8 mouse cellular contexts compared by ENCODE assay signal in genomic region chr11:97350035-97350434, GRCm38 (mm10). TPM values are rescaled to one million over a fixed set of nuclear protein-coding genes. Genes with fewer than 3 reads are reported as not detected.
A peak's percentile ranks its signal among the peaks of the same experiment; 100 is the strongest.
DNase-seq lines count a peak whose midpoint lies in the region; ATAC-seq lines count a peak whose summit lies in the region.

No protein-coding gene starts in this region.

- no peak for ATAC-seq in cerebellum, adult (ENCODE audit: insufficient number of reproducible peaks, low FRiP score, low TSS enrichment)
- ATAC-seq in heart, embryonic 14.5 days (ENCODE audit: insufficient number of reproducible peaks, insufficient read depth, low FRiP score, low read depth): peak; percentile 56
- no peak for ATAC-seq in liver, embryonic 12.5 days
- ATAC-seq in neural tube, embryonic 12.5 days (ENCODE audit: low FRiP score, low read depth): peak; percentile 71
- no peak for ATAC-seq in activated CD4-positive, CD25-positive, alpha-beta regulatory T cell, adult 4 months

- no peaks in the 10 kb centered on the region for H3K27me3 ChIP-seq in heart, embryonic 14.5 days (ENCODE audit: control insufficient read depth, insufficient read depth, low read length)
- H3K27me3 ChIP-seq in liver, embryonic 12.5 days (replicated peaks): peaks cover 59% of the 10 kb centered on the region
- 0 out of 2 replicates have a peak, but pooled peaks cover 4% of the 10 kb centered on the region for H3K27me3 ChIP-seq in neural tube, embryonic 12.5 days (replicated peaks)

- H3K4me2 ChIP-seq in heart, embryonic 14.5 days (ENCODE audit: low read length): no peak overlapping the region
- no peak overlapping the region for H3K4me2 ChIP-seq in liver, embryonic 12.5 days
- H3K4me2 ChIP-seq in neural tube, embryonic 12.5 days (replicated peaks): peak overlapping the region; percentile 33

- peak; percentile 65 for DNase-seq in cerebellum, adult 11 months
- peak; percentile 63 for DNase-seq in embryo, embryonic 11.5 days (ENCODE audit: low read depth, low spot score)
- peak; percentile 91 for DNase-seq in kidney, postnatal 10 days

- no peaks in the 10 kb centered on the region for H3K9me3 ChIP-seq in heart, embryonic 14.5 days (ENCODE audit: control insufficient read depth, low read length)
- H3K9me3 ChIP-seq in liver, embryonic 12.5 days (replicated peaks): no peaks in the 10 kb centered on the region
- no peaks in the 10 kb centered on the region for H3K9me3 ChIP-seq in neural tube, embryonic 12.5 days

- 0% methylated on average over 2 of the region's 2 CpGs for WGBS in heart, embryonic 14.5 days
- 34% methylated on average over 2 of the region's 2 CpGs for WGBS in liver, embryonic 12.5 days (ENCODE audit: insufficient replicate concordance)
- WGBS in neural tube, embryonic 12.5 days: 15% methylated on average over 2 of the region's 2 CpGs

- peaks cover 14 to 21% of the 10 kb centered on the region in 2 experiments for H3K4me1 ChIP-seq in heart, embryonic 14.5 days (ENCODE audit: control insufficient read depth in 2 of 2, insufficient read depth in 2 of 2, low read length in 2 of 2)
- peaks cover 13% of the 10 kb centered on the region for H3K4me1 ChIP-seq in liver, embryonic 12.5 days
- H3K4me1 ChIP-seq in neural tube, embryonic 12.5 days: peaks cover 33% of the 10 kb centered on the region

- H3K4me3 ChIP-seq in heart, embryonic 14.5 days (ENCODE audit: control insufficient read depth in 1 of 2, insufficient read depth in 1 of 2, low read depth in 1 of 2, low read length in 2 of 2): no peak overlapping the region
- H3K4me3 ChIP-seq in liver, embryonic 12.5 days: no peak overlapping the region
- no peak overlapping the region for H3K4me3 ChIP-seq in neural tube, embryonic 12.5 days

- H3K27ac ChIP-seq in heart, embryonic 14.5 days (replicated peaks in 1 of 2; ENCODE audit: control insufficient read depth in 1 of 2, insufficient read depth in 1 of 2, low read depth in 2 of 2, low read length in 2 of 2): peak overlapping the region; percentile 74 to 85
- H3K27ac ChIP-seq in liver, embryonic 12.5 days: no peak overlapping the region
- peak overlapping the region; percentile 37; the same call in 1 of the 2 replicates for H3K27ac ChIP-seq in neural tube, embryonic 12.5 days

- H3K9ac ChIP-seq in heart, embryonic 14.5 days (ENCODE audit: low read length): peak overlapping the region; percentile 45; the same call in 1 of the 2 replicates
- peak overlapping the region; percentile 29; the same call in 1 of the 2 replicates for H3K9ac ChIP-seq in liver, embryonic 12.5 days
- no peak overlapping the region for H3K9ac ChIP-seq in neural tube, embryonic 12.5 days

- no peaks in the 10 kb centered on the region for H3K36me3 ChIP-seq in heart, embryonic 14.5 days (ENCODE audit: control insufficient read depth, insufficient read depth, low read length)
- H3K36me3 ChIP-seq in liver, embryonic 12.5 days: no peaks in the 10 kb centered on the region
- no peaks in the 10 kb centered on the region for H3K36me3 ChIP-seq in neural tube, embryonic 12.5 days

RNA-seq across cellular contexts. Expression of gene Gpr179, which starts 1.8 kb away (rescaled TPM):
- 0.05 TPM in 2 replicates for polyA plus RNA-seq in heart, embryonic 14.5 days (2014; fragmentation: Nextera tagmentation; extraction: Ambion mirVana)
- 0.02 TPM in 1 of 2 replicates, not detected in the other for polyA plus RNA-seq in liver, embryonic 12.5 days (2016; fragmentation: Nextera tagmentation; extraction: Ambion mirVana)
- 0.19 and 0.50 TPM in 2 replicates for polyA plus RNA-seq in neural tube, embryonic 12.5 days (2016; fragmentation: Nextera tagmentation; extraction: Ambion mirVana)
- polyA plus RNA-seq in activated CD4-positive, CD25-positive, alpha-beta regulatory T cell, adult 4 months (2017; shearing (Covaris generic)): under 1 TPM; 0.11 to 0.45 TPM

RNA-seq across cellular contexts. Expression of gene Socs7, which starts 12.3 kb away (rescaled TPM):
- 2.2 and 3.6 TPM in 2 replicates for polyA plus RNA-seq in heart, embryonic 14.5 days (2014; fragmentation: Nextera tagmentation; extraction: Ambion mirVana)
- polyA plus RNA-seq in liver, embryonic 12.5 days (2016; fragmentation: Nextera tagmentation; extraction: Ambion mirVana): 1.9 and 2.1 TPM in 2 replicates
- 7.9 and 9.0 TPM in 2 replicates for polyA plus RNA-seq in neural tube, embryonic 12.5 days (2016; fragmentation: Nextera tagmentation; extraction: Ambion mirVana)
- 1 to 10 TPM; 6.1 to 7.8 TPM for polyA plus RNA-seq in activated CD4-positive, CD25-positive, alpha-beta regulatory T cell, adult 4 months (2017; shearing (Covaris generic))

RNA-seq across cellular contexts. Expression of gene Mrpl45, which starts 34.5 kb away (rescaled TPM):
- polyA plus RNA-seq in heart, embryonic 14.5 days (2014; fragmentation: Nextera tagmentation; extraction: Ambion mirVana): 56.2 and 59.2 TPM in 2 replicates
- polyA plus RNA-seq in liver, embryonic 12.5 days (2016; fragmentation: Nextera tagmentation; extraction: Ambion mirVana): 38.9 and 44.0 TPM in 2 replicates
- polyA plus RNA-seq in neural tube, embryonic 12.5 days (2016; fragmentation: Nextera tagmentation; extraction: Ambion mirVana): 42.3 and 48.9 TPM in 2 replicates
- polyA plus RNA-seq in activated CD4-positive, CD25-positive, alpha-beta regulatory T cell, adult 4 months (2017; shearing (Covaris generic)): 10 to 100 TPM; 44.6 to 48.7 TPM

Comparison
In these comparisons a context has a peak if more than half of its experiments do, and no peak if none do; other contexts are left out.
1. ATAC-seq: peak in heart, embryonic 14.5 days (single experiment) and neural tube, embryonic 12.5 days (single experiment); none in cerebellum, adult (single experiment), liver, embryonic 12.5 days (single experiment) and activated CD4-positive, CD25-positive, alpha-beta regulatory T cell, adult 4 months (single experiment).
2. Peak in every context shown above with its lines, with median percentiles within 50 percentile points of each other: DNase-seq.